Mouse (Mus musculus) layer of hippocampus, postnatal 10 days (tissue): ENCODE measurements around the gene Gse1. TPM values are rescaled to one million over a fixed set of nuclear protein-coding genes. Genes with fewer than 3 reads are reported as not detected.

Source experiments
- DNase-seq, 2 experiments: peaks; one replicate each; pipeline ENCODE4 v3.0.0; 2021; ENCODE audit warnings: low spot score in 2 of 2
- total RNA-seq, 2 experiments: library from RNA; stranded (reverse); gene quantifications; 2 replicates each; pipeline ENCODE4 v1.2.3; 2021

Gene Gse1
- total RNA-seq, 2 experiments from 2014 or later: 65.0 to 79.3 TPM

GRCm38 (mm10) chr8:120490354-120491141, 262.3 kb downstream of the Gse1 start:
- no peak for DNase-seq

DNA sequence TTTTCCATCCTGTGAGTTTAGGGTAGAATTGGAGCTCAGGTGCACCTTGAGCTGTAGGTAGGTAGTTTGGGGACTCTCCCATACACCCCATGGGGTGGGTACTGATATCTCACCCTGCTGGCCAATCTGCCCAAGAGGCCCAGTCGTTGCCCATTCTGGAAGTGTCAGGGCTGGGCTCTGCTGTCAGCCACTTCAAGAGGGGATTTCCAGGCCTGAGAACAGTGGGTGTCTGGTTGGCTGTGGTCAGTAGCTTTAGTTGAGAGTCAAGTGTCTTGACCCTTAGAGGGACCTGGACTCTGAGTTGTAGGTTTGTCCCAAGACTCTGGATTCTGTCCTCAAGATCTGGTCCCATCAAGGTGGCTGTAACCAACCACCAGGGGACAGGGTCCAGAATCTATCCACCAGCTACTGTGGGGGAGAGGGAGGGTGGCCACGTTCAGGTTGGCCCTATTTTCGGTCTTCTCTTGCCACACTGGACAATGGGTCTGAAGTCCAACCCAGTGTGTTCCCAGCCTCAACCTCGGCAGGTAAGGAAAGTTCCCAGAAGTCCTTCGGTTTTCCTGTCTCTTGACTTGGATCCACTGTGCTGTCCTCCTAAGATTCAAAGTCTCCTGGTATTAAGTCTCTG, 263.0 kb downstream of the Gse1 start:
- no peak for DNase-seq

DNA sequence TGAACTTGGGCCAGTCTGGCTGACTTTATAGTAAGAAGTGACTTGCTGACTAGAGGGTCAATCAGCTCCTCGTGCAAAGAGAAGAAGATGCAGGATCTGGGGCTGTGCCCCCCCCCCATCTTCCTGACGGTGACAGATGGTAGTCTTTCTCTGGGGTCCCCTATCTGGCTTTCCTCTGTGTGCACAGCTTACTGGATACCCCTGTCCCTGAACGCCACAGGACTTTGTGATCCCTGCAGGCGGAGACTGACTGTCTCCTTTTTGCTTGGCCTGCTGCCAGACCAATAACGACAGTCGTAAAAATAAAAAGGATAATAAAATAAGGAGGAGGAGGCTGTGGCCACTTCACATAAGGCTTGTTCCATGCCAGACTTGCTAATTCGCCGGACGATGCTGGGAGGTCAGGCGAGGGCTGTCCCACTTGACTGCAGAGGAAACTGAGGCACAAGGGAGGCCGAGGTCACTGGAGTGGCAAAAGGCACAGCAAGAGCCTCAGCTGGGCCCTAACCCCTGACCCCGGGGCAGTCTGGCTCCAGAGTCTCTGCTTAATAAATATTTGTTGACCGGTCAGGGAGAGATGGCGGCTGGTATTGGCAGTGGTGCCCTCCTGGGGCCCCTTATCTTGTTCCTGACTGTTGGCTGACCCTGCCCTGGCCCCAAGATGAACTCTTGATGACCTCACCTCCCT, 264.1 kb downstream of the Gse1 start:
- DNase-seq: no peak

DNA sequence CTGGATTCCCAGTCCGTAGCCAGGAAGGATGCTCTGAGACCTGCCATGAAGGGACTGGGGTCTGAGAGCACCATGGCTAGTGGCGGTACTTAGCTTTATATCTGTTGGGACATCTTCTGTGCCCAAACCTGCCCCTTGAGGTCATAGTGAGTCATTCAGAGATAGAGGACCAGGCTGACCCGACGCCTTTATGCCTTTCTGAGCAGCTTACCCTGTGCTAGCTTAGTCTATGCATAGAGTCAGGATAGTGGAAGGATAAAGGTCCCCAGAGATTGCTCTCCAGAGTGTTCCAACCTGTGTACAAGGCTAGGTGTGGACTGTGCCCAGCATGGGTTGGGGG, 264.6 kb downstream of the Gse1 start:
- DNase-seq: no peak

DNA sequence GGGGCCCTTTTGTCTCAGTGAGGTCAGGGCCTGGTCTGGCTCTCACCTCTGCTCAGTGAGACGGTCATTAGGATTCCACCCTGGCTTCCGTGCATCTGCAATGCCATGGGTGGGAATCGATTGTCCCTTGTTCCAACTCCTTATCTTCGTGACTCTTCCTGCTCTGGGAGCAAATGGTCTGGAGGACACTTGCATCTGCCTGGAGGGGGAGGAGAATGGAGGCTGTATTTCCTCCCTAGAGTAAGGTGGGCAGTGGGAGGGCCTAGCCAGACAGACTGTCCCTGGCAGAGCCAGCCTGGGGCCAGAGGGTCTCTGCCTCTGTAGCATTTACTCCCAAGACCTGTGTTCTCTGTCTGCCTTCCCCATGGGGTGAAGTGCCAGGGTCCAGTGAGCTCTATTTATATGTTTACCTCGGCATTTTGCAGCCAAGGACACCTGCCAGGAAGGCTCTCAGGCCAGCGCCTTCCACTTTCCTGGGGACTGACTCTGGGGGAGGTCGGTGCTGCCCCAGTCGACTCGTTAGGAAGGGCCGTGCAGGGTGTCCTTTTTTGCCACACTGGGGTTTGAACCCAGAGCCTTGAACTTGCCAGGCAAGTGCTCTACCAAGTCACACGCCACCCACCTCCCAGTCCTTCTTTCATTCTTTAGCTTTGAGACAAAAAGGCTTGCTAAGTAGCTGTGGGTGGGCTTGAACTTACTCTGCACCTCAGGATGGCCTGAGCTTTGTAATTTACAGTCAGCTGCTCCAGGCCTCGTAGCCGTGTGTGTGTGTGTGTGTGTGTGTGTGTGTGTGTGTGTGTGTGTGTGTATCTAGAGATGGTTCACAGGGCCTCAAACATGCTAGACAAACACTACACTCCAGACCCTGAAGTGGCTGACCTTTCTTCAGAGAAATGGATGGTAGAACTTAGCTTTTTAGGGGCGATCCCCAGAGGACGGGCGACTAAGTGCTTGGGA, 265.5 kb downstream of the Gse1 start:
- no peak for DNase-seq

DNA sequence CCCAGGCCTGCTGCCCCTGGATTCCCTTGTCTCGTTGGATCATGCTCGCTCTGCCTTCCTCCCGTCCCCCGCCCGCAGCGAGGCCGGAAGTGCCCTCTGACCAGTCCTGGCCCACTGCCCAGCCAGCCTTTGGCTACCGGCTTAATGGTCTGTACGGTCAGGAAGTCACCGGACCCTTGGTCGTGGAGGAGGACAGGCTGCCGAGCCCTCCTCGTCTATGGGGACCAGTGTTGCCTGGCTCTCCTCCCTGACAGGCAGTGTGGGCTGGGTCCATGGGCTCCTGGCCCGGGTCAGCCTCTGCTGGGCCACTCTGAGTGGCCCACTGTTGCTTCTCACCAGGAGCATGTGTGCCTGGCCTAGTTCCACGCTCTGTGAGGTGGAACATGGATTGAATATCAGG, 266.6 kb downstream of the Gse1 start:
- DNase-seq: peak; percentile 64 to 72

DNA sequence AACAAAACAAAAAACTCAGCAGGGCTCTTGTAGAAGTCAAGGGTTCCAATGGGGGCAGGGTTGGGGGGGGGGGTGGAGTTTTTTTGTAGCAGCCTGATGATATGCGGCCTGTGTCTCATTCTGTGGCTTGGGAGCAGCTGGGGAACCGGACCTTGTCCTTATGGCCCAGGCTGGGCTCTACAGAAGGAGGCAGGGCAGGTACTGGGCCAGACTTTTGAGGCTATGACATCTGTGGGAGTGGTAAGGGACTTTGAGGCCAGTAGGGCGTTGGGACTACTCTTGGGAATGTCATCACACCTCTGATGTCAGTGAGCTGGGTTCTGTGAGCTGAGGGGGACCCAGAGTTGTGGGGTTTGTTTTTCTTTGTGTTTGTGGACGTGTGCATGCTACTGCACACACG, 267.2 kb downstream of the Gse1 start:
- DNase-seq: no peak

DNA sequence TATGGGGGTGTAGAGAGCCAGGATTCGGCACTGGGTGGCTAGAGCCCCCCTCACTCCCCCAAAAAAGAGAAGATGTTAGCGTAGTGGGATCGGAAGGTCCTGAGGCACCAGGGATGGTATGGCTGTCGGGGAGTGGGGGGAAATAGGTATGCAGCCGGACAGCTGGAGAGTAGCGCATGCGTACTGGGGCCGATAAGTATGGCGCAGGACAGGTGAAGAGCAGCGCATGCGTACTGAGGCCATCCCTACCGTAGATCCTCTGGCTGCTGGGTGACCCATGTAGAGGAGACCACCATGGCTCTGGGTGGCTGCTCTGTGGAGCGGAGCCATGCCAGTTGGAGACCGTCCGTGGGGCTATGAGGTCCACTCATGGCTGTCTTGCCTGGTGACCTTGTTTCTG, 268.2 kb downstream of the Gse1 start:
- no peak for DNase-seq

GRCm38 (mm10) chr8:120497503-120497946, 269.3 kb downstream of the Gse1 start:
- DNase-seq: no peak

GRCm38 (mm10) chr8:120498349-120498831, 270.1 kb downstream of the Gse1 start:
- DNase-seq: no peak

GRCm38 (mm10) chr8:120498926-120499605, 270.8 kb downstream of the Gse1 start:
- no peak for DNase-seq

DNA sequence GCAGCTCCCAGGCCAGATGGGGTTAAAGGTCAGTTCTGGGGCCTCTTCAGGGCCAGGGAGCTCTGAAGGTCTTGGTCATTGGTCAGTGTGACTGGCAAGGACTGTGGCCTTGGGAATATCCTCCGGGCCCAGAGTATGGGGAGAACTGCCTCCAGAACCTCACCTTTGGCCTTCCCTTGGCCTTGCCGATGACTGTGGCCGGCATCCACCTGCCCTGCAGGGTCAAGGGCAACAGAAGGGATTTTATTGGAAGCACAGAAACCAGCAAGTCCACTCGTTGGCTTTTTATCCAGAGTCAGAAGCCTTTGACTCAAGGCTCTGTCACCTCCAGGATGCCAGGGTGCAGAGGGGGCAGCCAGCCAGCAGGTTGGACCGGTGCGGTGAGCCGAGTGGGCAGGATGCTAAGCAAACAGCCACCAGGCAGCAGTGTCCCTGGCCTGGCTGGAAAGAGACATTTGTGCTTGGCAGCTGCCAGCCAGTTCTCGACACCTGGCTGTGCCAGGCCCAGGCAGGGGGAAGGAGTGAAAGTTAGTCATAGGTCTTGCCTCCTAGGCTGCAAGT, 272.5 kb downstream of the Gse1 start:
- DNase-seq: no peak

- no peak for DNase-seq
Observed at GRCm38 (mm10) chr8:120501426-120501825, 273.2 kb downstream of the Gse1 start.

DNA sequence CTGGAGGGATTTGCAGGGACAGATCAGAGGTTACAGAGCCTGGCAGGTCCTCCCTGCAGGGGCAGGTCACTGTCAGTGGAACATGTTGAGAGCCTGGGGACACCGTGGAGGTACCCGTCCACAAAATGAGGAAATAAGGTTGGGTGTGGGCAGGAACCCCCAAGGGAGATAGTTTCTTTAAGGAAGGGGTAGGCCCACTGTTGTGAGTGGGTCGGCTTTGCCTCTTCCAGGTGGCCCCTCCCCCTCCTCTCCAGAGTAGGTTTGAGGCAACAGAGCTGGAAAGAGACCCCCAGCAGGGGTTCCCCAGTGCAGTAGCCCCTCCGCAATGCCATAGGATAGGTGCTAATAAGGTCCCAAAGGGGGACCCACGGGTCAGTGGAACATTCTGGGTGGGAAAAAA, 274.2 kb downstream of the Gse1 start:
- no peak for DNase-seq

DNA sequence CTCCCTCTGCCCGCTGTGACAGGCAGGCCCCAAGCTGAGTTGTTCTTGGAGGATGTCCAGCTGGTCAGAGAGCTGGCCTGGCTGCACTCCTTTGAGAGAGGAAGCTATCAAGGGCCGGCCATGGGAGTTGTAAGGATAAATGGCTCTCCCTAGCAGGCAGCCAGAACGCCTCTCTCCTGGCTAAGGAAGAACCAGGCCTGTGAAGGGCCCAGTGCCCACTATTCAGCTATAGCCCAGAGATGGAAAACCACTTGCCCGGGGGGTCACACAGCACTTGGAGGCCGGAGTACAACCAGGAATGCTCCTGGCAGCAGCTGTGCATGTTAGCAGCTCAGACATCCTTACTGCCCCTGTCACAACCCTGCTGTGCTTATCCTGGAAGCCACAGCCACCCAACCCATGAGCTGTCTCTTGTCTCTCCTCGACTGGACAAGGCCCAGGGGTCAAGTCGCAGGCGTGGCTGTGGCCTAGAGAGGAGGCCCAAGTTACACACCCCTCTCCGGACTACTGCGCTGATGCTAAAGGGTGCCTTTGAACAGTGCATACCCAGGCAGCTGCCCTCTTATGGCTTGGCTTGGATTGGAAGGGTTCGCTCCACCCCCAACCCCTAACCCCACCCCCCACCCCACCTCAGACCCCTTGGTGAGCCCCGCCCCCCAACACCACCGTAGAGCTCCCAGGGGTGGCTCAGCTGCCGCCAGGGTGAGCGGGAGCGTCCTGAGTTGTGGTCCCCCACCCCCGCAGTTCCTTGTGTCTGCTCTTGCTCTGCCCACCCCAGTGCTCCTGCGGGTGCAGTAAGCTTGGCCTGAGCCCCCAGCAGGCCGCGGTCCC, 276.2 kb downstream of the Gse1 start:
- peak in 1 of 2 experiments; percentile 64 for DNase-seq

DNA sequence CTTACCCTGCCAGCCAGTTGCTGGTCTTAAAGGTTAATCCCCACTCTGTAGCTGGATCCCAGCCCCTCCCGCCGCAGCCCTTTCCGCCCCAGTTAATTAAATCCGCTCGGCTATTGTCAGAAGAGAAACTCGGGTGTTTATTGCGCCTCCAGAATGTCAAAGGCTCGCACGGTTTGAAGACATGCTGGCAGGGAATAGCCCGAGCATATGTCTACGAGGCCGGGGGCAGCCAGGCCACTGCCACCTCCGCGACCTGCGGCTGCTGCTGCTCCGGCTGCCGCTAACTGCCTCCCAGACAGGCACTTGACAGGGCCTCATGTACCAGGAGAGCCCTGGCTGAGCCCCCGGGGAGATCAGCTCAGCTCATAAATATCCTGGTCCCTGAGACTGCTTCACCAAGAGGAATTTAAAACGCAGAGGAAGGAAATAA, 276.8 kb downstream of the Gse1 start:
- DNase-seq: no peak

- DNase-seq: no peak
Observed at GRCm38 (mm10) chr8:120505619-120506310, 277.5 kb downstream of the Gse1 start.

- no peak for DNase-seq
Observed at GRCm38 (mm10) chr8:120506562-120506961, 278.3 kb downstream of the Gse1 start.

DNA sequence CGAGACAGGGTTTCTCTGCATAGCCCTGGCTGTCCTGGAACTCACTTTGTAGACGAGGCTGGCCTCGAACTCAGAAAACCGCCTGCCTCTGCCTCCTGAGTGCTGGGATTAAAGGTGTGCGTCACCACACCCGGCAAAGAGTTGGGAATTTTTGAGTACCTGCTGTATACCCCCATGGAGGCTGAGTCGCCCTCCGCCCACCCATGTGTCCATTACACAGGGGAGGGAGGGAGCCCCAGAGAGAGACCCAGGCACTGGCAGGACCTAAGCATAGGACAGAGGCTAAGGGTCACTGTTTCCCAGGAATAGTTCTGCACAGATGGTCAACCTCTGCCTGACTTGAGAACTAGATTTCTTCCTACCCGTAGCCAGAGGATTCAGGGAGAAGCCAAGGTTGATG, 279.0 kb downstream of the Gse1 start:
- no peak for DNase-seq
